Mouse (Mus musculus) thymus, adult 18-20 months (tissue): ENCODE data around the gene Foxp1.

Experiments used
- DNase-seq, 2 experiments: peaks; one replicate each; pipeline ENCODE4 v3.0.0; 2022; ENCODE audit warnings: mixed read lengths in 2 of 2

Gene Foxp1

GRCm38 (mm10) chr6:99484197-99484725 is 38.3 kb downstream of the Foxp1 start:
- no peak for DNase-seq

DNA sequence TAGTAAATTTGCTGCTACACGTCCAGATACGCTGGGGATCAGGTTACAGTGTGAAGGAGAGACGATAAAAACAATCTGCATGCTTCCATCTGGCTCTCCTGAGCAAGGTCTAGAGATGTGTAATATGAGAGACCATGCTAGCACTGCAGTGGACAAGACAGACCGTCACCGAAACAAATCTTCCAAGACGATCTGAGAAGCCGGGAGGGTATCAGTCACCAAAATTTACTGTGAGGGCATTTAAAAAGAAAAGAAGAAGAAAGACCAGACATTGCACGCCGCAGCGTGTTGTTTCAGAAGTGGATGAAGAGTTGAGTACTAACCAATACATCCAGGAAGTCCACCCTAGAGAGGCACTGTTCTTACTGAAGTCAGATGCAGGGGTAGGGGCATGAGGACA is 39.0 kb downstream of the Foxp1 start:
- no peak for DNase-seq

GRCm38 (mm10) chr6:99481568-99481967 is 41.0 kb downstream of the Foxp1 start:
- no peak for DNase-seq

- DNase-seq: no peak
These were observed 43.5 kb downstream of the Foxp1 start for GRCm38 (mm10) chr6:99478873-99479650.

GRCm38 (mm10) chr6:99475040-99475439 is 47.5 kb downstream of the Foxp1 start:
- DNase-seq: no peak

- DNase-seq: no peak
These were observed 51.6 kb downstream of the Foxp1 start for GRCm38 (mm10) chr6:99470906-99471305.

DNA sequence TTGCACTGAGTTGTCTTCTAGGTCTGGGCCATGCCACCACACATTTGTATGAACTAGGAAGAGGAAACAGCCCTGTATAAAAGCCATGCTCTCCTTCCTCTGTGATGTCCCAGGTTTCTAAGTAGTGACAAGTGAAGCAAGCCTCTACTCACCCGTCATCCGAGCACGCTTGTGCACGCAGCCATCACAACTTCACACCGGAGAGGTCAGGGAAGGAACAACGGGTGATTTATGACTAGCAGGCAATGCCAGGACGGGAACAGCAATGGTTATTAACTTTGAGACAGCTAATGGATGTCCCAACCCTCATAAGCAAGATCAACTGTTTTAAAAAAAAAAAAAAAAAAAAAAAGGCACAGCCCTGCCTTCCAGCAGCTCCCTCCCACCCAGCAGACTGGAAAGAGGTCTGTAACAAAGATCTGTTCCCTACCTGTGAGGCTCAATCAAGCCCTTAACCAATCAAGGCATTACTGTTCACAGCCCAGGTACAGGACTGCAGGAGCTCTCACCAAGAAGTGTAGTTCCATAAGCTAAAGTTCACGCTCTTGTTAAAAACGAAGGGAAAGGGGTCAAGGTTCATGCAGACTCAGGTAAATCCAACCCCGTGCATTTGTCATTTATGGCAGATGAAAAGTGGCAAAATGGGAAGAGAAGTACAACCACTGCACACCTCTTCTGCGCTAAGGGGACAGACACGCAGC is 53.2 kb downstream of the Foxp1 start:
- no peak for DNase-seq

DNA sequence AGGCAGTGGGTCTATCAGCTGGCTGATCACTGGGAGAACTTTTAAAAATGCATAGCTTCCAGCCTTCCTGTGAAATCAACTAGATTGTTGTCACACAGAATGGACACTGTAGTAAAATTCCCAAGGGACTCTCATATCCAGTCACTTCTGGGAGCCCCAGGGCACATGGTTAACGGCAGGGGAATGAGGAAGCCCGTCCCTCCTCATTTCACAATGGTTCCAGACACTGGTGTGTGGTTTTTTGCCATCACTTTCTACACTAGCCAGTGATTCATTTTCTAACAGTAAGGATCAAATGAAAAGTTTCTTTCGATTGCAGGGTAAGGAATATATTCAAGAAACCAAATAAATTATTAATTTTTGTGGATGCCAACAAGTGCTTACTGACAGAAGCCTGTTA is 54.7 kb downstream of the Foxp1 start:
- no peak for DNase-seq

- no peak for DNase-seq
These were observed 55.4 kb downstream of the Foxp1 start for GRCm38 (mm10) chr6:99467109-99467508.

DNA sequence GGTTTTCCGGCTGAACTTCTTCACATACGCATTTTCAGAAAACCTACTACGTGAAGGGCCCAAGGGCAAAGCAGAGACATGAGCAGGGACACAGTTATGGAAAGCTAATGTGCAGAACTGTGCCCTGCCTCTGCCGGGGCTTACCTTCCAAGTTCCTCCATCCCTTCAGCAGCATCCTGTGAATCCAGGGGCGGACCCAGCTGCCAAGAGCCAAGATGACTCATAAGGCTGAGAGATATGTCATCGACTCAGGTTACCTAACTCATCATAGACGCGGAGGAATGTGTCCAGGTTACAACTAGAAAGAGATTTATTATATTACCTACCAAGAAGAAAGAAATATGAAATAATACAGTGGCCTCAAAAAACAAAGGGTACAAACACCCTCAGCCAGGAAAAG is 56.2 kb downstream of the Foxp1 start:
- DNase-seq: no peak

DNA sequence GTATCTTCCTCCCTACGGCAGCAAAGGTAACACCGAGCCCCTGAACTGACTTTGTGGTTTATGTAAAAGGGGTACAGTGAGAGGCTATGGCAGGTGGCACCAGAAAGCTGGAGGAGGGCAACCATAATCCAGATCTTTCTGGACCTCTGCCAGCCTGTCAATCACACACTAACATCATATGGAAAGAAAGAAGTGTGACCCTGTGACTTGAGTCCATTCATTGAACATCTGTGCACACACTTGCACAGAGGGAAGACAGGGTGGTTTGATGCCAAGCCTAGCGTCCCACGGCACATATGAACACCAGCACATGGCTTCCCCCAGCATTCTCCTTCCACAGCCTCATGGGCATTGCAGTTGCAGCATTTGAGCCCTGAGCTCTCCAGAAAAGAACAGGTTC is 58.1 kb downstream of the Foxp1 start:
- DNase-seq: no peak

- no peak for DNase-seq
These were observed 58.6 kb downstream of the Foxp1 start for GRCm38 (mm10) chr6:99463906-99464305.

GRCm38 (mm10) chr6:99458775-99459174 is 63.7 kb downstream of the Foxp1 start:
- no peak for DNase-seq

DNA sequence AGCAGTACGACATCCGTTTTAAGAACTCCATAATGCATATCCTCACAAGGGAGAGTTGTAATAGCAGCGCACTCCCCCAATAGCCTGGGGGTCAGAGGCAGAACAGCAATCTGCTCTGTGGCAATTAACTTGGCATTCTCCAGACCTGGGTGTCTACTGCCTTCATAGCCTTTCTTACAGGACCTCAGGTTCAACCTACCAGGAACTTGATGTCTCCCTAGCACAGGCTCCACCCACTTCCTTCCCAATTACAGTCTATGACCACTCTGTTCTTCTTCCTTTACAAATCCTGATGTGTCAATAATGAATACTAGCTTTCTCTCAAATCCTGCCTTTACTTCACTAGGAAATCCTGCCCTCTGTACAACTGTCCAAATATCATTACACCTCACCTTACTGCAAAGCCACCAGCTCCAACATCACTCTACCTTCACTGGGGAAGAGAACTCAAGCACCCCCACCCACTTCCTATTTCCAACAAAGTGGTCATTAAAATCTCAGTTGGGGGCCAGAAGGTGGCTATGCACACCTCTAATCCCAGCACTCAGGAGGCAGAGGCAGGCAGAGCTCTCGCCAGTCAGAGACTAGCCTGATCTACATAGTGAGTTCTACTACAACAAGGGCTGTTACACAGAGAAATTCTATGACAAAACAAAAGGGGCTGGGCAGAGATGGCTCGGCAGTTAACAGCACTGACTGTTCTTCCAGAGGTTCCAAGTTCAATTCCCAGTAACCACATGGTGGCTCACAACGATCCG is 68.6 kb downstream of the Foxp1 start:
- no peak for DNase-seq

DNA sequence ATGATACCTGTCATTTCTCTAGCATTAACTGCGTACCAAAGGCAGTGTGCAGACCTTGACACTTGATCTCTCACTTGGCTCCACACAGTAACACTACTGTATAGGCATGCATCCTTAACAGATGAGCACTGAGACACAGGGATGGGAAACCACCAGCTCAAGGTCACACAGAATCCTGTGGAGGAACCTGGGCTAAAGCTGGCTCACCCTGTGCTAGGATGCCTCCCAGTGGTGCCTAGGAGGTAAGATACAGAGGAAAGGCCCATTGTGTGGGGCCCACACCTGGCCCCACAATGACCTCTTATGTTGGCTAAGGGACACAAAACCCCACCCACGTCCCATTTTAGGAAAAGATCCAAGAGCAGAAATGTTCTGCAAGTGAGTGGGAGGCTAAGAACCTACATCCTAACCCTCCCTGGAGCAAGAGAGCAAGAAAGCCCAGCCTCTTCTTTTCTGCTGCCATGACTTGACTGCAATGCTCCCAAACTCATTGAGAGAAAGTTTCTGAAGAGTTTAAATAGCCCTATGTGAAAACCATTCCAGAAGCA is 69.8 kb downstream of the Foxp1 start:
- DNase-seq: peak in 1 of 2 experiments; percentile 46

- no peak for DNase-seq
These were observed 71.0 kb downstream of the Foxp1 start for GRCm38 (mm10) chr6:99451479-99451878.

DNA sequence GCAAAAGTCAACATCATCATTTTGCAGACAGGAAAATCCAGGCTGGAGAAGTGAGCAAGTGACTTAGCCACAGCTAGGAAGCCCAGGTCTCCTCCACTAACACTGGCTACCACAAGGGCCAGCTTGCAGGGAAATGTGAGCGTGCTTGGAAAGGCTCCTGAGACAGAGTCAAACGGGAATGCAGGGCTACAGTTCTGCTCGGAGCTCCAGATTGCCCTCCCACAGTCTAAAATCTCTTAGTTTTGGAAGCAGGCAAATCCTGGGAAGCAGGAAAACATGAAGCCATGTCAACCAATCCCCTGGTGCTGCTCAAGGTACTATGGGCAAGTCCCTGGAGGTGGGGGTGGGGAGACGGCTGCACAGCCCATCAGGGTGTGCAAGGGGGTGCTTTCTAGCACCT is 75.1 kb downstream of the Foxp1 start:
- DNase-seq: no peak

DNA sequence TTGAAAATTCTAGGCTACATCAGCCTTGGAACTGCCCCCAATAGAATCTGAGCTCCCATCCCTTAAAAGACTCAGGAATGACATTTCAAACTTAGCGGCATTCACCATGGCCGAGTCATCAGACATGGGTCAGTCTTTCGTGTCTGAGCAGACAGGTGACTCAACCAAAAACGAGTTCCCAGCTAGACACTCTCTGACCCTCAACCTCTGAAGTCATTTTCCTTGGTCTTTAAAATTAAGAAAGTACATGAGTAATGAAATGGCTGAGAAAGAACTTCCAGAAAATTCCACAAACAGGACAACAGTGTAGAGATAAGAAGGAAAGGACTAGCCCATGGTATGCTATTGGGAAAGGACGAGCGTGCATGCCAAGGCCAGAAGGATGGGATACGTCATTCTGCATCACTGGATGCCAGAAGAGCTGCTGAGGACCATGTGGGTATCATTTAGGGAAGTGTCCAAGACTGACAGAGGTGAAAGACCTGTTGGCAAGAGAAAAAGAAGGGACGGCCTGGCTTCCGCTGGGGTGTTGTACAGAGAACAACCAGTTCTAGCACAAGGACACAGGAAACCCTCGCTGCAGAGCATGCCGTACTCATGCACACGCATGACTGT is 75.6 kb downstream of the Foxp1 start:
- no peak for DNase-seq

DNA sequence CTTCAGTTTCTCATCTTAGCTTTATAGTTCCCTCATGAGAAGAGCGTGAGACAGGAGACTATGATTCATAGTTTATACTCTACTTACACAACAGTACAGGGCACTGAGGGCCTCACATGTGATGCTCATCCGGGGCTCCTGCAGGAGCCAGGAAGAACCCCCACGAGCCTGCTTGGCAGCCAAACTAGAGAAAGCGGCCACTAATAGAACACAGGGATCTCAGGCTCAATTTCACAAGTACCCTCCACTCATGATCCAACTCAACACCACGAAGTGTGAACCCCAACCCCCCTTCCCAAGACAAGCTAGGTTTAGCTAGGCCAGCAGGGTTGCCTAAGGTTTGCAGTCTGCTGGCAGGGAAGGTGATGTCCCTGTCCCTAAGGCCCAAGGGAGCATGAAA is 79.1 kb downstream of the Foxp1 start:
- no peak for DNase-seq

DNA sequence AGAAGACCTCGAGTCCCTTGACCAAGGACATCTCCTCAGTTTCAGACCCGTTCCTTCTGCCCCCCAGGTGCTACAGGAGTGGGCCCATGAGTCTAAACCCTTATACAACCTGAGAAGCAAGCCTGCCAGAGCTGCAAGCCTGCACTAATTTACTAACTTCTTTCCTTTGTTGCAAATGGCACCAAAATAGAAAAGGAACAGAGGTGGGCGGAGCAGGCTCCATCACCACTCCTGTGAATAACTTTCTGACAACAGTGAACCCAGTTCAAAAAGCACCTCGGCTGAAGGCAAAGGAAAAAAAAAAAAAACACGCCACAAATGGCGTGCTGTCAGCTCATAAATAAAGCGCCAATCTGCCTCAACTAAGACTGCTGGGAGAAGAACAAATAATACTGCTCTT is 81.4 kb downstream of the Foxp1 start:
- DNase-seq: no peak

DNA sequence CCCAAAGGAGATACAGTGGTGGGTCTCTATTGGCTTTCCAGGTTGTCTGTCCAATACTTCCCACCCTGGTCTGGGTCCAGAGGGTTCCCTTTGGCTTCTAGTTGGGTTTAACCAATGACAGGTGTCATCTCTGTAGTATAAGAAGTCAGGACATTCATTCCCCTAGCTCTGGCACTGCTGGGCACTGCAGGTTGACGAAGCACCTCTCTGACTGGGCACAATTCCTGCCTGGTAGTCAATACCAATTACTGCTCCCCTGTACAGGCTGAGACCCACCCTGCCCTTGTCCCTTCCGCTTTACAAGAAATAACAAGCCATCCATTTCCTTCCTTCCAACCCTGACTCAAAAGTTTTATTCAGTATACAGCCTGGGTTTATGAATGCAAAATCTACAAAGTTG is 81.9 kb downstream of the Foxp1 start:
- DNase-seq: no peak

- no peak for DNase-seq
These were observed 82.6 kb downstream of the Foxp1 start for GRCm38 (mm10) chr6:99439878-99440361.
